Mouse (Mus musculus) right cerebral cortex, postnatal 4 days (tissue): ENCODE measurements at regions not wholly inside any gene's neighbourhood (a gene's known extent, or its start where the extent isn't known, plus 50 kb on each side); places are given as distances from the start of the nearest gene placed in this dataset.
A peak's percentile ranks its signal among the peaks of the same experiment; 100 is the strongest.

Source experiments
- DNase-seq: peaks from one replicate; pipeline ENCODE4 v3.0.0-alpha.2; 2022

GRCm38 (mm10) chr7:67895166-67895565 lies 57.5 kb upstream of the Igf1r start:
- no peak for DNase-seq

- no peak for DNase-seq
Observed at GRCm38 (mm10) chr7:67892917-67893316, 59.7 kb upstream of the Igf1r start.

GRCm38 (mm10) chr7:67883040-67883439 lies 69.6 kb upstream of the Igf1r start:
- DNase-seq = no peak

GRCm38 (mm10) chr7:67882606-67883005 lies 70.0 kb upstream of the Igf1r start:
- peak; percentile 20 for DNase-seq

- no peak for DNase-seq
Observed at GRCm38 (mm10) chr7:67878226-67878625, 74.4 kb upstream of the Igf1r start.

- no peak for DNase-seq
Observed at GRCm38 (mm10) chr7:67877587-67877986, 75.0 kb upstream of the Igf1r start.

- DNase-seq = no peak
Observed at GRCm38 (mm10) chr7:67854080-67855022, 94.8 kb upstream of the Synm start.

- DNase-seq = no peak
Observed at GRCm38 (mm10) chr7:67852859-67853258, 93.3 kb upstream of the Synm start.

GRCm38 (mm10) chr7:67849509-67849862 lies 89.9 kb upstream of the Synm start:
- DNase-seq = no peak

- peak; percentile 68 for DNase-seq
Observed at GRCm38 (mm10) chr7:67848589-67849508, 89.3 kb upstream of the Synm start.

- DNase-seq = no peak
Observed at GRCm38 (mm10) chr7:67846796-67847195, 87.3 kb upstream of the Synm start.

GRCm38 (mm10) chr7:67836984-67837383 lies 77.4 kb upstream of the Synm start:
- no peak for DNase-seq

- no peak for DNase-seq
Observed at GRCm38 (mm10) chr7:67836117-67836949, 76.8 kb upstream of the Synm start.

- no peak for DNase-seq
Observed at GRCm38 (mm10) chr7:67831738-67832137, 72.2 kb upstream of the Synm start.

GRCm38 (mm10) chr7:67827386-67827785 lies 67.8 kb upstream of the Synm start:
- no peak for DNase-seq

- DNase-seq = no peak
Observed at GRCm38 (mm10) chr7:67826936-67827335, 67.4 kb upstream of the Synm start.

- no peak for DNase-seq
Observed at GRCm38 (mm10) chr7:67826368-67826767, 66.8 kb upstream of the Synm start.

GRCm38 (mm10) chr7:67825636-67826280 lies 66.2 kb upstream of the Synm start:
- no peak for DNase-seq

GRCm38 (mm10) chr7:67823943-67824645 lies 64.6 kb upstream of the Synm start:
- DNase-seq = no peak

GRCm38 (mm10) chr7:67819551-67819950 lies 60.0 kb upstream of the Synm start:
- no peak for DNase-seq

- DNase-seq = no peak
Observed at GRCm38 (mm10) chr7:67817556-67817955, 58.0 kb upstream of the Synm start.

- no peak for DNase-seq
Observed at GRCm38 (mm10) chr7:67814861-67815260, 55.3 kb upstream of the Synm start.
